Mouse (Mus musculus) embryo, embryonic 10 days (tissue): ENCODE results near the gene Srsf3.

Experiments
- DNase-seq: peaks from one replicate; pipeline ENCODE4 v3.0.0-alpha.2; 2015; ENCODE audit warnings: low spot score

The Srsf3 gene

DNA sequence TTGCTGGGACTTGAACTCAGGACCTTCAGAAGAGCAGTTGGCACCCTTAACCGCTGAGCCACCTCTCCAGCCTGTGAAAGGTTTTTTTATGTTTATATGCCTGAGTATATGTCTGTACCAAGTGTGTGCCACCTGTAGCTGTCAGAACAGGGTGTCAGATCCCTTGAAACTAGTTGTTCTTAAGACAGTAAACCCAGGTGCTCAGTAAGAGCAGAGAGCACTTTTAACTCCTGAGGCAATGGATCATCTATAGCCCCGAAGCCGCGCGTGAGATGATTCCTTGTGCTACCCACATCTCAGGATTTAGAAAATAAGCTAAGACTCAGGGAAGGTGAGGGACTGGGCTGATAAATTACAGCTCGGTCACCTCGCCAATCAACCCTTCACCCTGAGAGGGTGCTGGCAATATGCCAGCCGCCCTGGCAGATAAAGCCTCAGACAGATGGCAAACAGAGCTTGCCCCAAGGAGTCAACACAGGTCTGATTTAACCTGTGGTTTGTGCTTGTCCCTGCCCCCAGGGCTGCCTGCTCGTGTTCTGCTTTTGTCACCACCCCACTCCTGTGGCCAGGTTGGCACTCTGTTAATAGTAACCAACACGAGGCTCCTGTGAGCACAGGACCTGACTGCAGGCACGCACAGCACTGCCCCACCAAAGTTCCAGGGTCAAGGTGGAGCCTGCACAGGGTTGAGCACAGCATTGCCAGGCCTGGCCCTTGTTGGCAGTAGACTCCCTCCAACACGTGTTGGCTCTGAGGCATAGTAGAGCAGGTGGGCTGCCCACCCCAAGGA is 13.5 kb downstream of the Srsf3 start:
- no peak for DNase-seq

DNA sequence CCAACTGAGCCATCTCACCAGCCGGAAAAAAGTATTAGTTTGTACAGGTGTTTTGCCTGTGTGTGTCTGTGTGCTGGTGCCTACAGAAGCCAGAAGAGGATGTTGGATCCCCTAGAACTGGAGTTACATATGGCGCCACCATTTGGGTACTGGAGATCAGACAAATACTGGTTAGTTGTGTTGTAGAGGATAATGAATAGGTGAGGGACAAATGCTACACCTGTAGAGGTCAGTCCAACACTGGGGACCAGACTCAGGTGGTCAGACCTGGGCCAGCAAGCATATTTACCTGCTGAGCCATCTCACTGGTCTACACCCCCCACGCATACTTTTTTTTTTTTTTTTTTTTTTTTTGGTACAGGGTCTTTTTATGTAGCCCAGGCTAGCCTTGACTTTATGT is 14.4 kb downstream of the Srsf3 start:
- no peak for DNase-seq

DNA sequence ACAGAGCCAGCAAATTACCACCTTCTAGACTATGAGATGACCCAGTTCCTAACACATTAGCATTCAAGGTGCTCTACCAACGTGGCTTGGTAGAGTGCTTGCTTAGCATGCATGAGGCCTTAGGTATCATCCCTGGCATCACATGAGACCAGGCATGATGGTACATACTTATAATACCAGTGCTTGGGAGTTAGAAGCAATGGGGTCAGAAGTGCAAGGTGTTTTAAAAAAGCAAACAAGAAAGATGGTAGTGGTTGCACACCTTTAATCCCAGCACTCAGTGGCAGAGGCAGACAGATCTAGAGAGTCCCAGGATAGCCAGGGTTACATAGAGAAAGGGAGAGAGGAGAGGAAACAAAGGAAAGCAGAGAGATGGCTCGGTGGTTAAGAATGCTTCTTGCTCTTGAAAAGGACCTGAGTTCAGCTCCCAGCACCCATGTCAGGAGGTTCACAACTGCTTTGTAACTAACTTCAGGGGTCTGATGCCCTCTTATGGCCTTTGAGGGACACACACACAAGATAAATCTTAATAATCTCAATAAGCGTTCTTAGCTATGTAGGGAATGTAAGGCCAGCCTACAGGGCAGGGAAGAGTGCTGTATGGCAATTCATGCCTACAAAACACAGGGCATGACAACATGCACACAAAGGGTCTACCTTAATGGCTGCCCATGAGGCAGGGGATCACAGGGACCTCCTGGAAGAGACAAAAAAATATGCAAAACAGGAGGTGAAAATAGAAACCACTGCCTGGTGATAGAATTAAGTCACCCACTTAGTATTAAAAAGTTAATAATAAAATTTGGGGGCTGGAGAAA is 15.5 kb downstream of the Srsf3 start:
- DNase-seq, result no peak

DNA sequence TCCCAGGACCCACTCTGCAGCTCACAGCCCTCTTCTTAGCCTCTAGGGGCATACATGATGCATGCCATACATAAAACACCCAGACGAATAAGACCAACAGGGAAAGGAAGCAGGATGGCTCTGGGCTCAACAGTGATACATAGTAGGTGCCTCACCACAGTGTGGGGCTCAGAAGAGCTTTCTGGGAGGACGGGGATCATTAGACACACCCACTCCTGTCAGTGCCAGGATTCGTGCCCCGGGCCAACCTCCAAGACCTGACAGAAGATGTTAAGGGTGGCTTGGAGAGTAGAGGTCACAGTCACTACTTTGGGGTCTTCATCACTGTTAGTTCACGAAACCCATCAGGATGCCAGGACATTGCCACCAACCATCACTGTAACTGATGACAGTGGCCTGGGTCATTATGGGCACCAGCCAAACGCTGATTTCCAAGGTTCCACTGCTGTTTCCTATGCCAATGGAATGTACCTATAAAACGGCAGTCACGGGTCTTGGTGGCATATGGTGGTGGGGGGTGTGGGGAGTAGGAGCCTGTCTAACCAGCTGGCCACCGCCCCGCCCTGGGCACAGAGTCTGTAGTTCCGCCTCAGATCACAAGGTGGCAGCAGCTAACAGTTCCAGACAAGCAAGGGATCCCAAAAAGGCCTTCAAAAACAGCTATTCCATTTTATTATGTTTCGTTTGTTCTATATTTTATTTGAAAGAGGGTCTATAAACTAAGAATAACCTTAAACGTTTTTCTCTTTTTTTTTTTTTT is 16.5 kb downstream of the Srsf3 start:
- peak; percentile 82 for DNase-seq

DNA sequence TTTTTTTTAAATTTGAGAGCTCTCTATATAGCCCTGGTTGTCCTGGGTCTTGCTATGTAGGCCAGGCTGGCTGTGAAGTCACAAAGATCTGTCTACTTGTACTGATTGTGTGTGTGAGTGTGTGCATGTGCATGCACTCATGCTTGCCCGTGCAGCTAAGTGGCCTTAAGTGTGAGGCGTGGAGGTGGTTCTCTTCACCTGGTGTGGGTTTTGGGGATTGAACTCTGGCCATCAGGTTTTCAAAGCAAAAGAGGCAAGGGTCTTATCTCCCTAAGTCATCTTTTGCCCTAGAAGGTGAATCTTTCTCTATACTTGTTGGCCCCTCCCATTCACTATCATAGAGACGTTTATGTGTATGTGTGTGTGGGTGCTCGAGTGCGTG is 17.1 kb downstream of the Srsf3 start:
- no peak for DNase-seq

DNA sequence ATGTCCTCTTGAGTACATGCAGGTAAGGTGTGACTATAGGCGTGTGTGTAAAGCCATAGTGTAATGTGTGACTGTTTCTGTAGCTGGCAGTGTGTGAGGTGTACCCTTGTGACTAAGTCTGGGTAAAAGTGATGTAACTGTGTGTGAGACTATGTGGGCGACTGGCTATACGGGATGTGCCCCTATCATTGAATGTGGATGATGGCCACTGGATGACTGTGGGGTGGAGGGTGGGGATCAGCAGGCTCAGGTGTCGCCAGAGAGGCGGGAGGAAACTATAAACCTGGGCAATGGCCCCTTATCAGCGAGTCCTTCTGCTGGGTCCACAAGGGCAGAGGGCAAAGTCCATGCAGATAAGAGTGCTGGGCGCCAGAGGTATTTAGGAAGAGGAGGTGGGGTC is 17.5 kb downstream of the Srsf3 start:
- no peak for DNase-seq

DNA sequence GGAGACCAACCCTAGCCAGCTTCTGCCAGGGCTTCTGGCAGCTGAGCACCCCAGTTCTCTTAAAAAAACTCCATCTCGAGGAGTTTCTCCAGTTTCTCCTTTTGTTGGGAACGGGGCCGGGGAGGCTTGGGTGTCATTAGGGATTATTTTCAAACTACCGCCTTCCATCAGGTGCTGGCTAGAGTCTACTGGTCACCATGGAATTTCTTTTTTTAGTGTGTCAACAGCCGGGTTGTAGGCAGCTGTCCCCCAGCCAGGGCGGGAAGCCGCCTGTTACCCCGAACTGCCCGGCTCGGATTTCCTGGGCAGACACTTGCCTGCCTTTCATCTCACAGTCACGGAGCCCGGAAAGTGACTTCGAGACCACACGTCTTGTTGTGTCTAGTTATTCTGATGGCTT is 18.4 kb downstream of the Srsf3 start:
- no peak for DNase-seq

DNA sequence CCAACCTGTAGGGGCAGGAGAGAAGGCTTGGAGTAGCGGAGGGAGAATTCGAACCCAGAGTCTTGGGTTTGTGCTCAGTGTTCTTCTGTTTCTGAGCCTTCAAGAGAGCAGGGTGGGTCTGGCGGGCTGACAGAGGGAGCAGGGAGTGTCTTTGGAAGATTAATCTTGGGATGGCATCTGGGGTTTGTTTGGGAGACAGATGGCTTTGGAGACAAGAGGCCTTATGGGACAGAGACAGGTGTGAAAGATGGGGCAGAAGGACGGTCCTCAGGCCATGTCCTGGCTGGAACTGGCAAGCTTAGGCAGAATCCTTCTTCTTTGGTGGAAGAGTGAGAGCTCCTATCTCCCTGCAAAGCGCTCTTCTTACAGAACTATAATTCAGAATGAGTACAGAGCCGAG is 20.6 kb downstream of the Srsf3 start:
- no peak for DNase-seq

DNA sequence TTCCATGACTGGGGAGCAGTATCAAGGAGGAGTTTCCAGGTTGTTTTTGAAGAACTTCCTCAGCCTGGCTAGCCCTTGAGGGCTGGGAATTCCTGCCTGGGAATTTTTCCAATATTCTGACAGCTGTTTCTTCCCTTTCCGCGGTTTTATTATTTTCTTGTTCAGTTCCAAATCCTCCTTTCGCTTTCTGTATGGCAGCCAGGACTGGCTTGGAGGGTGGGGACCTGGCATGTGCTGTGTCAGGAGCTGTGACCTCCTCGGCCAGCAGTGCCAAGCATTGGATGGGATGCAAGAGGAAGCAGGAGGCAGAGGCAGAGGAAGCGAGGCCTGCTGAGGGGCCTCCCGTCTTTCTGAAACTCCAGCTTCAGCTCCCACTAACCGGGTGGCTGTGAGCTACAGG is 21.4 kb downstream of the Srsf3 start:
- no peak for DNase-seq

DNA sequence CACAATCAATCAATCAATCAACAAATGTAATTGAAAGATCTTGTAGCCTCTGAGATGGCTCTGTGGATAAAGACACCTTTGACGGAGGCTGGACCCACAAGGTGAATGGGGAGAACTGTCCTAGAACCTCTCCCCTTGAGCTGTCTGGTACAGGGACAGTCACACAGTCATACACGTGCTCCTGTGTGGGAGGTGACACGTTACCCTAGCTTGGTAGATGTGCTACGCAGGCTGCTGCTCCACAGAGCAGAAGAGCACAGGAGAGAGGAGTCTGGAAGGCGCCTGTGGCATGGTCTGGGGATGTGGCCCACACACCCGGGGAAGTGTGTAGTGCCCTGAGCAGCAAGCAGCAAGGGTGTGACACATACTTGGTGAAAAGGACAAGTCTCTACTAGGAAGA is 22.0 kb downstream of the Srsf3 start:
- DNase-seq, result no peak

DNA sequence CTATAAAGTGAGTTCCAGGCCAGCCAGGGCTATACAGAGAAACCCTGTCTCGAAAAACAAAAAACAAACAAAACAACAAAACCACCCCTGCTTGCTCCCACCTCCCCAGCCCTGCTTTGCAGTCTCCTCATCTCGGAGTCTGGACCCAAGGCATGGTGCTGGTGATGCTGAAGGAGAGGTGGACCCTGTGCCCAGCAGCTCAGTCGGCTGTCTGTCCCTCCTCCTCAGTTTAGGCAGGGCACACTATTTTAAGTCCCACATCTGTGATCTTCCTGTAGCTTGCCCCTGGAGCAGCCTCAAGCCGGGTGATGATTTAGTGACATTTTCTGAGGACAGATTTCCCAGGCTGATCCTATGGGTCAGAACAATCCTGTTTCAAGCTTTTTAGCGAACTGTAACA is 23.2 kb downstream of the Srsf3 start:
- no peak for DNase-seq

DNA sequence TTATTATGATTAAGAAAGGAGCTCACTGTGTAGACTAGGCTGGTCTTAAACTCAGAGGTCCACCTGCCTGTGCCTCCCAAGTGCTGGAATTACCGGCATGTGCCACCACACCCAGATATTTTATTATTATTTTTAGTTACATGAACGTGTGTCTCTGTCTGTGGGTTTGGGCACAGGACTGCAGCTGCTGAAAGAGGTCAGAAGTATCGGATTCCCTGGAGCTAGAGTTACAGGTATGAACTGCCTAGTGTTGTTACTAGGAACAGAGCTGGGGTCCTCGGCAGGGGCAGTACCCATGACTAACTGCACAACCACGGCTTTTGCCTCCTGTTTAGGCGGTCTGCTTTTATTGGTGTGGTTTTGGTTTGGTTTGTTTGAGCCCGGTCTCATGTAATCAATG is 23.8 kb downstream of the Srsf3 start:
- no peak for DNase-seq

DNA sequence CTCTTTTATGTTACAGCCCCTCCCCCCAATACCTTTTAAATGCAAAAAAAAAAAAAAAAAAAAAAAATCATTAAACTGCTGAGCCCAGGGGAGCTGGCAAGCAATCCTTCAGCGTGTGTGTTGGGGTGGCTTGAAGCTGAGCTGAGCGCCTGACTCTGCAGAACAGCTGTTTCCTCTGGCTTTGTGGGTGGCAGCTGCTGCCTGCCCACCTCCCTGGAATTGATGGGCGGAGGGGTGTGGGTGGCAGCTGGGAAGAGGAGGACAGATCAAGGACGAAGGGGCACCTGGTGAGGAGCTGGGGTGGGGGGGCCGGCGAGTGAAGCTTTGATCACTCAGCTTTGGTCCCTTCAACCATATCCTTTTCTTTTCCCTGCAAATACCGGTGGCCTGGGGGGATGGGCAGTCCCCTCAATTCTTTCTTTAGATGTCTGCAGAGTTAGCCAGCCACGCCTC is 24.3 kb downstream of the Srsf3 start:
- DNase-seq, result no peak

DNA sequence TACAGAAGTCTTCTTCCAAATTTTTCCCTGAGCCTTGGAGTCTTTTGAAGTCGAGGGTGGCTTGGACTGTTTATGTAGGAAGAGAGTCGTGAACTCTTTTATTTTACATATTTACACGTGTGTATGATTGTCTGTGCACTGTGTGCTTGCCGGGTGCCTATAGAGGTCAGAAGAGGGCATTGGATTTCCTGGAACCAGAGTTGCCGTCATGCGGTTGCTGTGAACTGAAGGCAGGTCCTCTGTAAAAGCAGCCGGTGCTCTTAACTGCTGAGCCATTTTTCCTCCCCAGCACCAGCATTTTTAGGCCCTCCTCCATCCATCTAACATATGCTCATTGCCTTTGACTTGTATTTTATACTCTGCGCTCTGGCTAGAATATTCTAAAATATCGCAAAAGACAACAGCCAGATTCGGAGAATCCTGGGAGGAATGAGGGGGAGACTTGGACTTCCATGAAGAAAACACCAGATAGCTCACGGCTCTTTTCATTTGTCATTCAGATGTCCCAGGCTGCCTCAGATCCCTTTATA is 25.0 kb downstream of the Srsf3 start:
- DNase-seq, result no peak

DNA sequence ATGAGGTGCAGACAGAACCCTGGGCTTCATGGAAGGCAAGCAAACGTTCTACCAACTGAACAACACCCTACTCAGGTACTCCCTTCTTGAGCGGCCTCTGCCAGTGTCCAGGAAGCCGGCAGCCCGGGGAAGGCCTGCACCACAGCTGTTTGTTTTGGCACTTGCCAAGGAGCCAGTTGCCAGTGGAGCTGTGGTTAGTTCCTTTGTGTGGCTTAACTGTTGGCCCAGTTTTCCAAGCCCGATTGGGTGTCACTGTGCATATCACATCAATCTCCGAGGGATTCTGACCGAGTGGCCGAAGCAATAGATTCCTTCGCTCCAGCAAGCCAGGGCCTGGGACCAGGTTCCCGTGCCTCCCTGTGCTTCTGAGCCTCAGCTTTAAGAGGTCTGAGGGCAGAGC is 25.5 kb downstream of the Srsf3 start:
- DNase-seq, result no peak

DNA sequence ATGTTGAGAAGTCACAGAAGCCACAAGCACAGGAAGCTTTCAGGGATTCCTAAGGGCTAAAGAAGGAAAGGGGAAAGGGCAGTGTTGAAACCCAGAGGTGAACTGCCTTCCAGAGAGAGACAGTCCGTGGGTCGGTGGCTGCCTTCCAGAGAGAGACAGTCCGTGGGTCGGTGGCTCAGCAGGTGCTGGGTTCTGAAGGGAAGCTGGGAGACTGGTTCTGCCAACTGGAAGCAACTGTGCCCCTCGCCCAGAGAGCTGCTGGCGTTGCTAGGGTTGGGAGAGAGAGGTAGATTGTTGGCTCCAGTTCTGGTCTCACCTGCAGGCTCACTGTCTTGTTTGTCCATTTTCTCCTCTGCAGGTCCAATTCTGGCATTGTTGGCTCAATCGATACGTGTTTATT is 26.1 kb downstream of the Srsf3 start:
- DNase-seq, result no peak

DNA sequence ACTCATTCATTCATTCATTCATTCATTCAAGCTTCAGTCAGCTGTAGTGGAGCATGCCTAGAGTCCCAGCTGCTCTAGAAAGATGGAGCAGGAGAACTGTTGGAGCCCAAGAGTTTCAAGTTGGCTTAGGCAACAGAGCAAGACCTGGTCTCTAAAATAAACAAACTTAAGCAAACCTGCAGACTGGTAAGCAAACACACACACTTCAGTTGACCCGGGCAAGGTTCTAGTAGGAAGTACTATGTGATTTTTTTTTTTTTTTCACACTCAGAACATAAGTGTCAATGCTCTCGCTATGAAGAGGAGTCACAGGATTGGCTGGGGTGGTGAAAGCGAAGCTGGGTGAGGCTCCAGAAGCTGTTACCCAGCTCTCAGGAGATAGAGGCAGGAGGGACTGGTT is 27.2 kb downstream of the Srsf3 start:
- no peak for DNase-seq

DNA sequence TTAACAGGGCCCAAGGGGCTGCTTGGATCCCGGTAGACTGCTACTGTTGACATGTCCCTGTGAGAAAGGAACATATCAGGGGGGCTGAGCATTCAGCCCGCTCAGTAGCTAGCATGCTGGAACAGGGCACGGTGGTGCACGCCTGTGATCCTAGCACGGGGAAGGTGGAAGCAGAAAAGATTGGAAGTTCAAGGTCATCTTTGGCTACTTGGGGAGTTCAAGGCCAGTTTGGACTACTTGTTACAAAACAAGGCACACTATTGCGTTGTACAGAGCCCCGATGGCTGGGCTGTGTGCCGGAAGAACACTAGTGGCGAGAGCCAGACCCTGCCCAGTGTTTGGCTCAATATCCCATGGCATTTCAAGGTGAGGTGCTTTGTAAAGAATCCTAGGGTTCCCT is 28.5 kb downstream of the Srsf3 start:
- no peak for DNase-seq

DNA sequence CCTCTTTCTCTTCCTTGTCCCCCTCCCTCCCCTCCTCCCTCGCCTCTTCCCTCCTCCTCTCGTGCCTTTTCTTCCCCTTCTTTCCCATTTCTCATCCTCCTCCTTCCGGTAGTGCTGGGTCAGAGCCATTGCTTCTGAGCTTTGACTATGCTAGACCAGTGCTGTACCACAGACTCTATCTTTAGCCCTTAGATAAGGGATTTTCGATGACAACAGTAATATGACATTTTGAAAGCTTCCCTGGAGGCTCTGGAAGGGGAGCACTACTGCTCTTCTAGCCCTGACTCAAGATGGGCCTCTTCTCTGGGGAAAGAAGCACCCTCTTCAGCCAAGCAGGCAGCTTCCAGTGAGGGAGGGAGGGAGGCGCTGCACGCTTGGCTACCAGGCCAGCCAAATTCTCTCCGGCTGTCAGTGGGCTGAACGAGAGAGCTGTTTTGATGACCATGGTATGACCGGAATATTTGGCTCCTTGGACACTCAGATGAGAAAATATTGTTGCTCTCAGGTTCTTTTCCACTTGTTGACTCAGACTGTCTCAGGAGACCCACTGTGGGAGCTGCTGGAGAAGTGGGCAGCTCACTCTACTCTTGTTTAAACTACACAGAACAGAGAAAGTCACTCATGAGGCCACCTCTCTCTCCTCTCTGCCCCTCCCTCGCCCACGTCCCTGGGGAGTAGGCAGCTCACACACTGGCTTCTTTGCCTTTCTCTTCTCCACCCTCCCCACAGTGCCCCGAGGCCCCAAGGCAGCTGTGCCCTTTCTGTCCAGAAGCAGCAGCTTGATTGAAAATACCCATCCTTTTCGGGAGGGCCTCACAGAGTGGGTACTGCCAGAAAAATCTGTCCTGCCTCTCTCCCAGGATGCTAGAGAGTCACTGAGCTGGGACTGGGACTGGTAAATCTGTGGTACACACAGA is 29.9 kb downstream of the Srsf3 start:
- DNase-seq, result no peak

DNA sequence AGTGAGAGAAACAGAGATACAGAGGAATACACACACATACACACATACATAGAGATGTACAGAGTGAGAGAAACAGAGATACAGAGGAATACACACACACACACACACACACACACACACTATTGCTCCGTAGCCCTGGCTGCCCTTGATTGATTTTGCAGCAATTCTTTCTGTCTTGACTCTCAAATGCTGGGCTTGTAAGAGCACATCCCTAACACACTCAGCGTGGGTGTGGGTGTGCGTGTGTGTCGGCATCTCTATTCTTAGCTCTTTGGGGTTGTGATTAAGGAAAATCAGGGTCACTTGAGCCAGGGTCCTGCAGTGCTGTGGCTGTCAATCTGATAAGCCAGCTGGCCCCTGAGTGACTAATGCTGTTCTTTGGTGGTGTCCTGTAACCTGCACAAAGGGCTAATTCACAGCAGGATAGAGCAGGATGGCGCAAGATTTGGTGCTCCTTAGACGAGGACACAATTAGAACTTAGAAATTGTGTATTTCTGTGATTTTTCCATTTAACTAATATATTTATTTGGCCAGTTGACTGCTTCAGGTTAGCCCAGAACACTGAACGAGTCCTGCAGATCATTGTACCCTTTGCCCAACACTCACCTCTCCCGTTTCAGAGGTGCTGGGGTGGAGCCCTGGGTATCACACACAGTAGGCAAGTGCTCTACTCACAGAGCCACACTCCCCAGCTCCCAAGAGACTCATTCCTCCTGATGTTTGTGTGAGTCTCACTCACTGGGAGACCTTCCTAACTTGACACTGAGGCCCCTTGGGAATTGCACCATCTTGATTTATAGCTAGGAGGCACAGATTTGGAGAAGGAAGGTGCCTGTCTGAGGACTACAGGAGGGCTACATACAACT is 30.9 kb downstream of the Srsf3 start:
- no peak for DNase-seq

DNA sequence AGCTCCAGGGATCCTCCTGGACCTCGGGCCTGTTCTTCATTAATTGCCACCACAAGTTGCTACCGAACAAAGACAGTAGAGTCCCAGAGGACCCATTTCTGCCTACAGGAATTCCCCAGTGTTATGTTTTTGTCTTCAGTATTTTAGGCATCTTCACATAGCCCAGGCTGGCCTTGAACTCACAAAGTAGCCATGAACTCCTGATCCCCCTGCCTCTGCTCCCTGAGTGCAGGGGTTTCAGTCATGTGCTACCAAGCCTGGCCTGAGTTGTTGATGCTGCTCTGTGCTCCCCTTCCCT is 31.5 kb downstream of the Srsf3 start:
- DNase-seq, result no peak
